Mouse (Mus musculus) gastrocnemius, adult 18-20 months (tissue): ENCODE measurements around the gene Arhgap27. TPM values are rescaled to one million over a fixed set of nuclear protein-coding genes. Genes with fewer than 3 reads are reported as not detected.

Experiments
- DNase-seq: peaks from one replicate; pipeline ENCODE4 v3.0.0; 2021; ENCODE audit warnings: low spot score
- total RNA-seq, 2 experiments: library from RNA; stranded (reverse); gene quantifications; 2 replicates each; pipeline ENCODE4 v1.2.3; 2021

Gene Arhgap27
- total RNA-seq, 2 experiments from 2014 or later = 6.1 to 6.8 TPM

DNA sequence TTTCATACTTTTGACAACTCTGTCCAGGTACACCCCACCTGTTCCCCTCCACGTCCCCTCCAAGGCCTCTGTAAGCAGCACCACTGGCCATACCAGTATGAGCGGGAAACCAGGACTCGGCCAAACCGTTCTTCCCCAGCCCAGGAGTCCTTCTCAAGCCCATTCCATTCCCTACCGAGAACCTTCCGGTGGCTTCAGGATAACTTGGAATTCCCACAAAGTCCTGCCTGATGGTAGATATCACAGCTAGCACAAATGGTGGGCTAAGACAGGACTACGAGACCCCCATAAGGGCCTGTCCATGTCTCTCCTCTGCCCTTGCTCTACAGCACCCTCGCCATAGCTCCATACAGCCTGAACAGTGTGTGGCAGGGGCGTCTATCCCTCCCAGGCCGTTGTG is 5.8 kb downstream of the Arhgap27 start:
- no peak for DNase-seq

- DNase-seq = no peak
Observed at GRCm38 (mm10) chr11:103356938-103357670, 6.4 kb downstream of the Arhgap27 start.

GRCm38 (mm10) chr11:103356032-103356571 is 7.4 kb downstream of the Arhgap27 start:
- no peak for DNase-seq

DNA sequence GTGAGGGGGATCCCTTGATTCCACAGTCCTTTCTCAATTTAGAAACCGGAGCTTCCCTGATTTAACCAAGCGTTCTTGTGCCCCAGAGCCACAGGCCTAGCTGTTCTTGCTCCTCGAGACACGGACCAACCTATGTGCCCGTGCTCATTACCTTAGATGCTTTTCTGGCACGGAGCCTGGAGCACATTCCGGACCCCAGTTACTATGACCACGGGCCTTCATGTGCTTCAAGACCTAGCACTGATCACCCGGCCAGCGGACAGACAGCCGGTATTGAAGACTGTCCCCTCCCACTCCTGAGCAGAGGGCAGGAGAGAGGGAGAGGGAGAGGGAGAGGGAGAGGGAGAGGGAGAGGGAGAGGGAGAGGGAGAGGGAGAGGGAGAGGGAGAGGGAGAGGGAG is 8.2 kb downstream of the Arhgap27 start:
- no peak for DNase-seq

DNA sequence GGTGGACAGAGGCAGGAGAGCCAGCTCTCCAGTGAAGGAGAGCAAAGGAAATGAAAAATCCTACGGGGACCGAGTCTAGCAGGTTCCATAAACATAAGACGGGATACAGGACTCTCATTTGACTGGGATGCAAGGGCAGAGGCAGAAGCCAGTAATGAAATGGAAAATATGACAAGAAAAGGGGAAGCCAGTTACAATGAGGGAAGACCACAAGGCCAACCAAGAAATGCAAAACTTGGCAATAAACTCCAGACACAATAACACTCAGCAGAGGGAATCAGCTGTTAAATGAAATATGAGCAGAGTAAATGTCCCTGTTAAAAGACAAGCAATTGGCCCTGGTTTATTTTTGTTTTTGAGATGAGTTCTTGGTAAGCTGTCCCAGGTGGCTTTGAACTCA is 9.5 kb downstream of the Arhgap27 start:
- DNase-seq = no peak

GRCm38 (mm10) chr11:103352239-103352814 is 11.2 kb downstream of the Arhgap27 start:
- no peak for DNase-seq

GRCm38 (mm10) chr11:103350711-103351315 is 12.7 kb downstream of the Arhgap27 start:
- no peak for DNase-seq

DNA sequence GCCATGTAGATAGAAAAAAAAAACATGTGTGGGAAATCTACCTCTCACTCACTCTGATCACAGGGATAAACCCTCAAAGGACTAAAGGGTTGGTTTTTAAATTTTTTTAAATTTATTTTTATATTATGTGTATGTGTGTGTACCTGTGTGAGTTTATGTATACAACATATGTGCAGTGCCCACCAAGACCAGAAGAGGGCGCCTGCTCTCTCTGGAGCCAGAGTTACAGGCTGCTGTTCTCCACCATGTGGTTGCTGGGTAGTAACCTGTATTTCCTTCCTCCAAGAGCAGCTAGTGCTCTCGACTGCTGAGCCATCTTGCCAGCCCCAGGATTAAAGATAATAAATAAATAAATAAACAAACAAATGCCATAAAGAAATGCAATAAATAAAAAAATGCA is 13.8 kb downstream of the Arhgap27 start:
- no peak for DNase-seq

GRCm38 (mm10) chr11:103346657-103347056 is 16.8 kb downstream of the Arhgap27 start:
- DNase-seq = peak; percentile 45

- DNase-seq = no peak
Observed at GRCm38 (mm10) chr11:103346236-103346635, 17.3 kb downstream of the Arhgap27 start.

DNA sequence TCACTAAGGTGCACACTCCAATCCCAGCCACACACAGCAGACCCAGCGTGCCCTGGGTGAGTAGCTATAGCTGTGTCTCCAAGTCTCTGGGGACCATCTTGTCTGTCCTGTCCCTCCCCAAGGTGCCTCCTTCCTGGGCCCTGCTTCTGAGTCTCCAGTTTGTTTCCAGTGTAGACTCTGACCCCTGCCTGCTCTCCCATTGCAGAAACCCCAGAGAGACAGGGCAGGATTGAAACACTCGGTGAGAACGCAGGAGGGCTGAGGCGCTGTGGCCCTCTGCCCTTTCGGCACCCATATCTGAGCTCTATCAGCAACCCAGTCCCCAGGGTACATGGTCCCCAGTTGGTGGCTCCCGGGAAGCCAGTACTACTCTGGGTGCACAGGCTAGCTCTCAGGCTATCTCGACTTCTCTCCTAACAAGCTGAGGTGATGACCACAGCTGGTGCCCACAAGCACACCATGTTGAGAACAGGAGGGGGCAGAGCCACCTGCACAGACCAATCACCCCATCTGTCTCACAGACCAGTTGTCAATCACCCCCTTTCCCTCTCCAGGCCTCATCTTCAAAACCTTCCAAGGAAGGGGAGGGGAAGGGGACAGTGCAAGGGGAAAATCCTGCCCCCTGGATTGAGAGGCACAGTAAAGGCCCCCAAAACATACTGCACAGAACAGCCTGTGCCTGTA is 17.9 kb downstream of the Arhgap27 start:
- DNase-seq = no peak

DNA sequence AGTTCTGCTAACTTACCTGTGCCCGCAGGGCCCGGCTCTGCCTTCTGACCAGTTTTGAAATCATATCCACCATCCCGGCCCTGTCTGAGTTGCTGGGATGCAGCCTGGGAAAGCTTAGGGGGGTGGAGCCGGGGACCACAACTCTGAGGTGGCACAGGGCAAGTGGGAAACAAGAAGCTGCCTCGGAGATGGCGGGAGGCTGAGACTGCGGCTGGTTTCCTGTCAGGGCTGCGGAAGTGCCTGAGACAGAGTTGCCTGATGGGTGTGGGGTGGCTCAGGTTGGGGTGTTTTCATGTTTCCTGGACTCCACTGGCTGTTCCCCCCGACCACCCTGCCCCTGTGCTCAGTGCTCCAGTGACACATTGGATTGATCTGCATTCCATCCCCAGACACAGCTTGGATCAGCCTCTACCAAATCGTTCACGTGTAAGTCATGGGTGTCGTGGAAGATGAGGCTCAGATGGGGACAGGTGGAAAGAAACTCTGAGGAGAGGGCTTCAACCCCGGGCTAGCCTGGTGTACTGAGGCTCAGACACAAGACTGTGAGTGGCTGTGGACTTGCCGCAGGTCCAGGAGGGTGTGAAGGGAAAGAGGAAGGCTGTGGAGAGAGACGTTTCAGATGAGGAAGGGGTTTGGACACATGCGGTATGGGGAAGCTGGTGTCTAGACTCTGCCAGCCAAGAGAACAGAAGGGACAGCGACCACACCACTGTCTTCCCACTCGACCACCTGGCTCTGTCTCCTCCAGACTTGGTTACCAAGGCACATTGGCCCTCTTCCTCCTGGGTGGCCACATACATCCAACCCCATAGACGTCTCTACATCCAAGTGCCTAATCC is 18.8 kb downstream of the Arhgap27 start:
- no peak for DNase-seq

DNA sequence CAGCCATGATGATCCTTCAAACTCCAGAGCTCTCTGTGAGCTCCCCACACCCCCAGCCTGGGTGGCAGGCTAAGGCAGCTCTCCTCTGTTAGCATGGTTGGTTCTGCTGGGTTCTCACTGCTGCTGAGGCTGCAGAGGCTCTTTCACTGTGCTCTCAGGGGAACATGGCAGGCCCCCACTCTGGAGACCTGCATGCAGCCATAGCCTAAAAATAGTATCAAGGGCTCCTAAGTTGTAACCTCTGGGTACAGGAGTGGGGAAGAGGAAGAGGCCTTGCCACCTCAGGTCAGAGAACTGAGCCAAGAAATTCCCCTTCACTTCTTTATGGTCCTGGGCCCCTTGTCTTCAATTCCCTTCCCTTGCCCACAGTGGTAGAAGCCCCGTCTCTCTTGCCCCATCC is 19.6 kb downstream of the Arhgap27 start:
- no peak for DNase-seq

DNA sequence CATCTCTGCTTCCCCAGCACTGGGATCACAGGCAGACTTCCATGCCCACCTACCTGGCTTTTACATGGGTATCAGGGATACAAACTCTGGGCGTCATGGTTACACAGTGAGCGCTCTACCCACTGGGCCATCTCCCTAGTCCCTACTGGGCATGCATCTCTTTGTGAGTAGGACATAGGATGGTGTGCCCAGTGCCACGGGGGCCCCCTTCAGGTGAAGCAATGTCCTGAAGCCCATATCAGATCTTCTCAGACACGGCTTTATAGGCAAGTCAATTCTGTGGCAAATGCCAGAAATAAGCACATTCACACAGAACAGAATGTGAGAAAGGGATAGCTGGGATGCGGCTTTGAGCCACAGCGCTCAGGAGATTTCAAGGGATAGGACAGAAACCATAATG is 20.4 kb downstream of the Arhgap27 start:
- no peak for DNase-seq

GRCm38 (mm10) chr11:103340677-103341076 is 22.8 kb downstream of the Arhgap27 start:
- DNase-seq = no peak

GRCm38 (mm10) chr11:103340130-103340529 is 23.4 kb downstream of the Arhgap27 start:
- DNase-seq = no peak

DNA sequence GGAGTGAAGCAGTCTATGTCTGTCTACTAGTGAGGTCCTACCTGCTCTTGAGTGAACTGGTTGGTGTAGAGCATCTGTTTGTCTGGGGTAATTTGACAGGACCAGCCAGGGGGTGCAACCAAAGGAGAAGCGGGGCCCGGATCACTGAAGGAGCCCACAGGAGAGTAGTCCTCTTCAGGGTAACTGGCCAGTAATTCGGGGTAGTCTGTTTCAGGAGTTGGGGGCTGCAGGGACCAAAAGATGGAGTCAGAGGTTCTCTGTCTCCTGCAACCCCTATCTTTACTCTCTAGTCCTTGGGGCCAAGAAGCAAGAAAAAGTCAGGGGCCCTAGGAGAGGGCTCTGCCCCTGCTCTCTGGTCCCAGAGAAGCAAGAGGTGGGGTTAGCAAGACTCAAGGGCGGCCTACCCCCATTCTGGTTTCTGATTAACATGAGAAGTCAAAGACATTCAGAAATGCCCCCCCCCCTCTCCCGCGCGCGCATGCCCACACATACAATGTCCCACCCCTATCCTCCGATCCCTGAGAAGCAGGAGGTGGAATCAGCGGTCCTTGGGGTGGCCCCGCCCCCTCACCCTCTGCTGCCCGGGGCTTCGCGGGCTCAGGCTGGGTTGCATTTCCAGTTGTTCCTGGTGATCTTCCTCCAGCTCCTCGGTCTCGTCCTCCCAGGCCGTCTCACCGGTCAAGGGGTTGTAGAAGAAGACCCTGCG is 23.9 kb downstream of the Arhgap27 start:
- DNase-seq = no peak

GRCm38 (mm10) chr11:103338671-103339070 is 24.8 kb downstream of the Arhgap27 start:
- no peak for DNase-seq

GRCm38 (mm10) chr11:103338119-103338518 is 25.4 kb downstream of the Arhgap27 start:
- no peak for DNase-seq

DNA sequence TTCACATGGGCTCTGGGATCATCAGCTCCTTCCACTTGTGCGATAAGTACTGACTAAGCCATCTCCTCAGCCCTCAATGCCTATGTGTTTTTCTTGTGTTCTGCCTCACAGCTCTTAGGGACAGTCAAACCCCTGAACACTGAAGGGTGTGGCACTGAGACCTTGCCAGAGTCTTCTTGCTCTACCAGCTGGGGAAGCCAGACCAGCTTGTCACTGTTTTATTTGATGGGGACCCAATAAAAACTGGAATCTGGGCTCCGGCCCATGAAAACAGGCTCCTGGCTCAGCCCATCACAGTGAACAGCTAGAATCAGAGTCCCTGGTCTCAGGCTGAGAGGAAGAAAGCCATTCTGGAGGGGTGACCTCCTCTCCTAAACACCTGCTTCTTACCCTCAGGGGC is 26.3 kb downstream of the Arhgap27 start:
- no peak for DNase-seq

DNA sequence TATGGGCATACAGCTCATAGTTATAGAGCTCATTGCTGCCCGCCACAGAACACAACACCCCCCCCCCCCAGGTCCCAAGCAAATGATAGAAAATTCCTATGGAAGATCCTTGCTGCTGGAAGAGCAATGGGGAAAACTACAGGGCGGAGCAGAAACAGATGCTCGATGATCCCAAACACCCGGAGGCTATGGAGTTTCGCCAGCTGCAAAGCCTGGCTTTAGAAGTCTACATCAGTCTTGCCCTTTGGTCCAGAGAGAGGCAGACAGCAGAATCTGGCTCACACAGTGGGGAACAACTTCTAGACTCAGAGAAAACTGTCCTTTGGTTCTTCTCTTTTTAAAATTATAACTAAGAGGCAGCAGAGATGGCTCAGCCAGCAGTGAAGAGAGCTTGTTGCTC is 27.9 kb downstream of the Arhgap27 start:
- no peak for DNase-seq
